Mouse (Mus musculus): ENCODE results near the gene Pdap1. TPM values are rescaled to one million over a fixed set of nuclear protein-coding genes. Genes with fewer than 3 reads are reported as not detected.
"Not testable (repeated sequence)": the region's sequence is repeated elsewhere in the genome, so short reads cannot be mapped to it uniquely, and the experiment has no call there.

The Pdap1 gene
- polyA plus RNA-seq, 1 experiment from 2014 or later = 102 TPM

DNA sequence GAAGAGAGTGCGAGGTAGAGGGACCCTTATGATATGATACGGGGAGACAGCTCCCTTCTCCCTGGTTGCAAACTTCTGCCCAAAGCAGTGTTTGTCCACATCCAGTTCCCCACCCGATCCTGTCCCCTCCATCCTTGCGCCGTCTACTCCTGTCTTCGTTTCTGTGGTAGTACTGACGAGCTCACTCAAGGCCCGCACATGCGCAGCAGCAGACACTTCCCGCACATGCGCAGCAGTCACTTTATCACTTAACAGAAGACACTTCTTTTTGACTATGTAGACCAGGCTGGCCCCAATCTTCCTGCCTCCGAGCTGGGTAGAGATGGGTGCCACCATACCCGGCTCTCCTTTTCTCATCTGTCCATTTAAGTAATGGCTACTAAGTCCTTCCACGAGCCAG is 21.3 kb upstream of the Pdap1 start:
- H3K9me3 ChIP-seq (replicated peaks; ENCODE audit: control insufficient read depth, low read length) = no peaks in the 10 kb centered on the region
- H3K36me3 ChIP-seq (ENCODE audit: control insufficient read depth, insufficient read depth, low read length) = peaks cover 70% of the 10 kb centered on the region
- H3K9ac ChIP-seq (ENCODE audit: low read length) = no peak overlapping the region
- WGBS = 94% methylated on average over 14 of the region's 14 CpGs
- no peak overlapping the region for H3K4me3 ChIP-seq (ENCODE audit: low read depth, low read length)
- no peaks in the 10 kb centered on the region for H3K27me3 ChIP-seq (replicated peaks; ENCODE audit: control insufficient read depth, insufficient read depth, low read length)
- peaks cover 6% of the 10 kb centered on the region for H3K4me1 ChIP-seq (ENCODE audit: control insufficient read depth, insufficient read depth, low read length)
- DNase-seq (ENCODE audit: low spot score) = no peak
- H3K27ac ChIP-seq (ENCODE audit: low read depth, low read length) = no peak overlapping the region
- H3K4me2 ChIP-seq (ENCODE audit: low read length) = no peak overlapping the region
- ATAC-seq = no peak

DNA sequence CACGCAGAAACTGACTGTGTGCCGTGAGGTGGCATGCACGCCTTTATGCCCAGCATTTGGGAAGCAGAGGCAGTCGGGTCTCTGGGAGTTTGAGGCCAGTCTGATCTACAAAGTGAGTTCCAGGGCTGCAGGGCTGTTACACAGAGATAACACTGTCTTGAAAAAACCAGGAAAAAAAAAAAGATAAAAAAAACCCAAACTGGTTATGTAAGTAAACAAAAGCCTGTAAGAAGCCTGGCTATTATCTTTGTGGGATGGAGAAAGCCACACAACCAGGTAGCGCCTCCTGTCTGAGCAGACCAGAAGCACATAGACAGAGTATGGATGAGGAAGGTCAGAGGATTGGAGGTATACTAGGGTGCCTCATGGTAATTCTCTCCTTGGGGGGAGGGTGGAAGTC is 12.7 kb upstream of the Pdap1 start:
- Histone ChIP-seq H3K36me3 (ENCODE audit: control insufficient read depth, insufficient read depth, low read length) (peaks cover 89% of the 10 kb centered on the region), H3K27me3 (replicated peaks; ENCODE audit: control insufficient read depth, insufficient read depth, low read length) (no peaks in the 10 kb centered on the region), H3K27ac (ENCODE audit: low read depth, low read length) (no peak overlapping the region), H3K4me3 (ENCODE audit: low read depth, low read length) (no peak overlapping the region), H3K4me2 (ENCODE audit: low read length) (no peak overlapping the region), H3K4me1 (ENCODE audit: control insufficient read depth, insufficient read depth, low read length) (no peaks in the 10 kb centered on the region), H3K9ac (ENCODE audit: low read length) (no peak overlapping the region), H3K9me3 (replicated peaks; ENCODE audit: control insufficient read depth, low read length) (no peaks in the 10 kb centered on the region)
- ATAC-seq = no peak
- 94% methylated on average over 5 of the region's 5 CpGs for WGBS
- DNase-seq (ENCODE audit: low spot score) = no peak

DNA sequence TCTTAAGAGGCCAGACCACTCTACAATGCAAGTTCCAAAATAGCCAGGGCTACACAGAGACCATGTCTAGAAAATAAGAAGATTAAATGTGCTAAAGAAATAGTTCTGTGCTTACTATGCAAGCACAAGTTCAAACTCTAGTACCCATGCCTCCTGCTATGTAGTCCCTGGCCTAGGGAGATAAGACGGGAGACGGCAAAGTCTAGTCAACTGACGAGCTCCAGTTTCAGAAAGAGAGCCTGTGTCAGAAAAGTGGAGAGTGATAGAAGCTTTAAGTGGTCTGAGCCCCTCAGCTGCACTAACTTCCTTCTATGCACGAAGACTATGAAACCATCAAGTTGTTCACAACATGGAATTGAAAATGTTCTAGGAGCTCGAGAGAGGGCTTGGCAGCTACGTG is 9.3 kb upstream of the Pdap1 start:
- Histone ChIP-seq H3K4me1 (ENCODE audit: control insufficient read depth, insufficient read depth, low read length) (no peaks in the 10 kb centered on the region), H3K36me3 (ENCODE audit: control insufficient read depth, insufficient read depth, low read length) (peaks cover 100% of the 10 kb centered on the region), H3K27me3 (replicated peaks; ENCODE audit: control insufficient read depth, insufficient read depth, low read length) (no peaks in the 10 kb centered on the region), H3K4me3 (ENCODE audit: low read depth, low read length) (no peak overlapping the region), H3K4me2 (ENCODE audit: low read length) (no peak overlapping the region), H3K9ac (ENCODE audit: low read length) (no peak overlapping the region), H3K27ac (ENCODE audit: low read depth, low read length) (no peak overlapping the region), H3K9me3 (replicated peaks; ENCODE audit: control insufficient read depth, low read length) (no peaks in the 10 kb centered on the region)
- ATAC-seq = no peak
- DNase-seq (ENCODE audit: low spot score) = no peak
- WGBS = 92% methylated on average over 6 of the region's 6 CpGs

DNA sequence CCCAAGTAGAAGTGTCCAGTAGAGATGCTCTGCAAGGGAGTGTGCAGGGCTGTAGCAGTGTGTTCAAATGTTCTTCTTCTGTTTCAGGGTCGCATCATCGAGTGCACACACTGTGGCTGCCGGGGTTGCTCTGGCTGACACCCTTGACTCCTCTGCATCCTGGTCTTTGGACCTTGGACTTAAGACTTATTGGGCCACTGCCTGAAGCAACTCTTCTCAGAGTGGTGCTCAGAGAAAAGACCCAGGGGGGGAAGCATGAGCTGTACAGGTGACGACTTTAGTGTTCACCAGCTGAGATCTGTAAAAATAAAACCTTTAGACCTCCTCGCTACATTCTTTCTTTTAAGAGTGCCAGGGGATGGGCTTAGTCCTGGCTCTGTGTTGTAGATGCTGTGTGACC is 7.7 kb upstream of the Pdap1 start:
- H3K9ac ChIP-seq (ENCODE audit: low read length) = no peak overlapping the region
- H3K27me3 ChIP-seq (replicated peaks; ENCODE audit: control insufficient read depth, insufficient read depth, low read length) = no peaks in the 10 kb centered on the region
- H3K4me2 ChIP-seq (ENCODE audit: low read length) = no peak overlapping the region
- WGBS = 94% methylated on average over 5 of the region's 5 CpGs
- H3K4me3 ChIP-seq (ENCODE audit: low read depth, low read length) = no peak overlapping the region
- H3K4me1 ChIP-seq (ENCODE audit: control insufficient read depth, insufficient read depth, low read length) = no peaks in the 10 kb centered on the region
- H3K9me3 ChIP-seq (replicated peaks; ENCODE audit: control insufficient read depth, low read length) = no peaks in the 10 kb centered on the region
- H3K27ac ChIP-seq (ENCODE audit: low read depth, low read length) = no peak overlapping the region
- H3K36me3 ChIP-seq (ENCODE audit: control insufficient read depth, insufficient read depth, low read length) = peaks cover 100% of the 10 kb centered on the region
- ATAC-seq = no peak
- DNase-seq (ENCODE audit: low spot score) = no peak

DNA sequence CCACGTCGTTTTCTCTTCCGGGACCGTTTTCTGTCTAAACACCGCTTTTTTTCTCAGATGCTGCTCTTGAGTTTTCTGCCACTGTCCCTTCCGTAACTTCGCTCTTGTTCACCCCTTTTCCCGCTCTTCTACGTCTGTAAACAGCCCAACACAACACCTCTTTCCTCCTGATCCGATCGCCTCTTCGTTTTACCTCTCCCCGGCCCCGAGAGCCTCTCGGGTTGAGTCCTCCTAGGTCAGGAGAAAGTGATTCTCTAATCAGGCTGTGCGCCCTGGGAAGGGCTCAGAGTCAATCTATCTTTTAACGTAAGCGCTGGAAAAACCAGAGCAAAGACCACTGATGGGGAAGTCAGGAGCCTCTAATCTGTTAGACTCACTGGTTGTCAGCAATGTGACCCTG is 573 bp upstream of the Pdap1 start:
- peak overlapping the region; percentile 68; the same call in 1 of the 2 replicates for H3K27ac ChIP-seq (ENCODE audit: low read depth, low read length)
- under 1% methylated on average over 18 of the region's 18 CpGs for WGBS
- no peaks in the 10 kb centered on the region for H3K9me3 ChIP-seq (replicated peaks; ENCODE audit: control insufficient read depth, low read length)
- peak overlapping the region; percentile 86 for H3K9ac ChIP-seq (ENCODE audit: low read length)
- DNase-seq (ENCODE audit: low spot score) = no peak
- H3K36me3 ChIP-seq (ENCODE audit: control insufficient read depth, insufficient read depth, low read length) = peaks cover 58% of the 10 kb centered on the region
- ATAC-seq = no peak
- peaks cover 16% of the 10 kb centered on the region for H3K4me1 ChIP-seq (ENCODE audit: control insufficient read depth, insufficient read depth, low read length)
- H3K4me3 ChIP-seq (ENCODE audit: low read depth, low read length) = peak overlapping the region; percentile 86
- H3K27me3 ChIP-seq (replicated peaks; ENCODE audit: control insufficient read depth, insufficient read depth, low read length) = no peaks in the 10 kb centered on the region
- H3K4me2 ChIP-seq (ENCODE audit: low read length) = peak overlapping the region; percentile 72

DNA sequence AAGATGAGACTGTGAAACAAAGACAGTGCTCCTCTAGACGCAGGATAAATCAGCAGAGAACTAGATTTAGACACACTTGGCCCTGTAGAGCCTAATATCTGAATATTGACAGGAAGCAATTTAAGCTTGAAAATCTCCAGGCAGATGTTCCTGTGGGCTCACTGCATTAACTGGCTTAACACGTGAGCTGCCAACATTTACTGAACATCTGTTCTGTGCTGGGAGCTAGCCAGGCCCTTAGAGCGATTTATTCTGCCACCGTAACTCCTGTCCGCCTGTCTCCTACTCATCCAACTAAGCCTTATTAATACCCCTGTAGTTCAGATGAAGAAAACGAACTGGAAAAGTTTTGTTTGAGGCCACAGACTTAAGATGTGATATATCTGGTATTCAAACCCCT is 1.2 kb downstream of the Pdap1 start:
- Histone ChIP-seq H3K9ac (ENCODE audit: low read length) (peak overlapping the region; percentile 86), H3K4me1 (ENCODE audit: control insufficient read depth, insufficient read depth, low read length) (peaks cover 16% of the 10 kb centered on the region), H3K36me3 (ENCODE audit: control insufficient read depth, insufficient read depth, low read length) (peaks cover 58% of the 10 kb centered on the region), H3K4me2 (ENCODE audit: low read length) (peak overlapping the region; percentile 72), H3K27me3 (replicated peaks; ENCODE audit: control insufficient read depth, insufficient read depth, low read length) (no peaks in the 10 kb centered on the region), H3K27ac (ENCODE audit: low read depth, low read length) (no peak overlapping the region), H3K9me3 (replicated peaks; ENCODE audit: control insufficient read depth, low read length) (no peaks in the 10 kb centered on the region), H3K4me3 (ENCODE audit: low read depth, low read length) (peak overlapping the region; percentile 86)
- WGBS = 15% methylated on average over 6 of the region's 6 CpGs
- DNase-seq (ENCODE audit: low spot score) = peak; percentile 24
- no peak for ATAC-seq

DNA sequence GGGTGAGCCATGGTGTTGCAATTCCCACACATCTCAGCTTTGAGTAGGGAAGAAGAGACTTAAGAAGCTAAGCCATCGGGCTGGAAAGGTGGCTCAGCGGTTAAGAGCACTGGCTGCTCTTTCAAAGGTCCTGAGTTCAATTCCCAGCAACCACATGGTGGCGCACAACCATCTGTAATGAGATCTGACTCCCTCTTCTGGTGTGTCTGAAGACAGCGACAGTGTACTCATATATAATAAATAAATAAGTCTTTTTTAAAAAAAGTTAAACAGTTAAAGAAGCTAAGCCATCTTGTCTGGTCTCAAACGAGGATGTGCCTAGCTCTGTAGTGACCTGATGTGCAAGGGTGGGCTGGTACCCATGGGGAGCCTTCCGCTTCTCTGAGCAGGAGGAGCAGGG is 6.8 kb downstream of the Pdap1 start:
- not testable (repeated sequence) for H3K9ac ChIP-seq (ENCODE audit: low read length); H3K4me2 ChIP-seq (ENCODE audit: low read length); H3K27ac ChIP-seq (ENCODE audit: low read depth, low read length); DNase-seq (ENCODE audit: low spot score); H3K9me3 ChIP-seq (replicated peaks; ENCODE audit: control insufficient read depth, low read length); H3K4me3 ChIP-seq (ENCODE audit: low read depth, low read length); H3K4me1 ChIP-seq (ENCODE audit: control insufficient read depth, insufficient read depth, low read length); H3K27me3 ChIP-seq (replicated peaks; ENCODE audit: control insufficient read depth, insufficient read depth, low read length); ATAC-seq
- WGBS = 90% methylated on average over 6 of the region's 6 CpGs
- peaks cover 87% of the 10 kb centered on the region for H3K36me3 ChIP-seq (ENCODE audit: control insufficient read depth, insufficient read depth, low read length)

DNA sequence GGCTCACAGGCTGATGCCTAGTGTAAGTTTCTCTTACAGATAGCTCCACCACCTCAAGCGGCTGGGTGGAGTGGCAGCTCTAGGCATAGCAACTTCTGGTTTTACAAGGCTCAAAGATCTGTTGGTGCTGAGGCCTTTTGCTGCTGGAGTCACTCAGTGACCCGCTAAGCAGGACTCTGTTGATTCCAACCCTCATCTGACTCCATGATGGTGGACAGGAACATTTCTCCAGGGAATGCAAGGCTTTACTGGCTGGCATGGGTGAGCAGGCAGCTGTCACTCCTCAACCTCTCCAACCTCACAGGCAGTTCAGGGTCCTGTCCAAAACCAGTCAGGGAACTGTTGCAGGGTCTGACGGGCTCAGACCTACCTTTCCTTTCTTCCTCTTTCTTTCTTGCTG is 9.0 kb downstream of the Pdap1 start:
- no peak for ATAC-seq
- no peak for DNase-seq (ENCODE audit: low spot score)
- no peaks in the 10 kb centered on the region for H3K9me3 ChIP-seq (replicated peaks; ENCODE audit: control insufficient read depth, low read length)

DNA sequence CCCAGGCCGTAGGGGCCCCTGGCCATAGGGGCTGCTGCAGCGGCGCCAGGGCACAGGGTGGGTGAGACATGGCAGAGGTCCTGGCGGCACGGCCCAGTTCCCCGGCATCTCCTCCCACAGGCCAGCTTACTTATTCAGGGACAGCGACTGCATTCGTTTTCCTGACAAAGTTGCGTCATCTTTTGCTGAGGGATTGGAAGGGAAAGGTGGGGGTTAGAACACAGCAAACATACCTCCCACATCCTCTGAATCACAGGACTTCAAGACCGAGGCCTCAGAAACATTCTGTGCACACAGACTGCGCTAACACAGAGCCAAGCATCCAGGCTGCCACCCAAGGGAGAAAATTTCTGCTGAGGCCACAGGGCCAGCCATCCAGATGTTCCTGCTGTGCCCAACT is 9.8 kb downstream of the Pdap1 start:
- DNase-seq (ENCODE audit: low spot score) (no peak), ATAC-seq (no peak)
- WGBS = 89% methylated on average over 11 of the region's 11 CpGs
- H3K4me2 ChIP-seq (ENCODE audit: low read length) = no peak overlapping the region
- peaks cover 94% of the 10 kb centered on the region for H3K36me3 ChIP-seq (ENCODE audit: control insufficient read depth, insufficient read depth, low read length)
- no peaks in the 10 kb centered on the region for H3K4me1 ChIP-seq (ENCODE audit: control insufficient read depth, insufficient read depth, low read length)
- no peaks in the 10 kb centered on the region for H3K9me3 ChIP-seq (replicated peaks; ENCODE audit: control insufficient read depth, low read length)
- no peak overlapping the region for H3K27ac ChIP-seq (ENCODE audit: low read depth, low read length)
- H3K9ac ChIP-seq (ENCODE audit: low read length) = no peak overlapping the region
- H3K27me3 ChIP-seq (replicated peaks; ENCODE audit: control insufficient read depth, insufficient read depth, low read length) = no peaks in the 10 kb centered on the region
- H3K4me3 ChIP-seq (ENCODE audit: low read depth, low read length) = no peak overlapping the region

More for the DNA sequence above, 9.0 kb downstream of the Pdap1 start:
- Histone ChIP-seq H3K4me1 (ENCODE audit: control insufficient read depth, insufficient read depth, low read length) (no peaks in the 10 kb centered on the region), H3K9ac (ENCODE audit: low read length) (no peak overlapping the region), H3K27ac (ENCODE audit: low read depth, low read length) (no peak overlapping the region), H3K27me3 (replicated peaks; ENCODE audit: control insufficient read depth, insufficient read depth, low read length) (no peaks in the 10 kb centered on the region), H3K4me3 (ENCODE audit: low read depth, low read length) (no peak overlapping the region), H3K36me3 (ENCODE audit: control insufficient read depth, insufficient read depth, low read length) (peaks cover 95% of the 10 kb centered on the region), H3K4me2 (ENCODE audit: low read length) (no peak overlapping the region)
- 97% methylated on average over 3 of the region's 3 CpGs for WGBS

Measured in forebrain, embryonic 14.5 days (tissue).